Mouse (Mus musculus) left cerebral cortex, postnatal 14 days (tissue): ENCODE data around the gene Bpifc. TPM values are rescaled to one million over a fixed set of nuclear protein-coding genes. Genes with fewer than 3 reads are reported as not detected.

ENCODE experiments used
- total RNA-seq, 2 experiments: library from RNA; stranded (reverse); gene quantifications; 2 replicates each; pipeline ENCODE4 v1.2.3; 2021

The Bpifc gene
- total RNA-seq, 2 experiments from 2014 or later: not detected

Other genes with a start within 250 kb of the Bpifc start
- 10 to 100 TPM; 15.9 to 19.1 TPM for gene Pwp1, start 182.4 kb downstream of the Bpifc start, total RNA-seq
- gene Prdm4, start 94.8 kb downstream of the Bpifc start, total RNA-seq: 10 to 100 TPM; 30.5 to 34.0 TPM
- gene Ascl4, start 84.2 kb downstream of the Bpifc start, total RNA-seq: under 1 TPM in 1 of 2 experiments, not detected in 1; 0.18 TPM
- 10 to 100 TPM; 95.1 to 95.2 TPM for gene Rtcb, start 54.1 kb downstream of the Bpifc start, total RNA-seq
- 10 to 100 TPM; 23.4 to 25.7 TPM for gene Fbxo7, start 10.1 kb upstream of the Bpifc start, total RNA-seq